Mouse (Mus musculus) intestine, postnatal 0 days (tissue): ENCODE results near the gene Nelfb. TPM values are rescaled to one million over a fixed set of nuclear protein-coding genes. Genes with fewer than 3 reads are reported as not detected.

Experiments used
- ATAC-seq: fragments of 200-750 bp; cut with Nextera tagmentation; 2 replicates; pipeline ENCODE4 v1.8.0; 2017; ENCODE audit warnings: mild to moderate bottlenecking, moderate TSS enrichment, moderate library complexity
- H3K27ac ChIP-seq: fragments of 300-500 bp; sonication (generic); 2 replicates; pipeline ENCODE4 v1.5.1; 2014; ENCODE audit warnings: mild to moderate bottlenecking, low read depth, low read length, moderate library complexity
- H3K27me3 ChIP-seq: fragments of 300-500 bp; sonication (generic); replicated peaks from 2 replicates; pipeline ENCODE4 v1.6.1; 2014; ENCODE audit warnings: low read length, mixed read lengths; ENCODE audit not compliant: control insufficient read depth, insufficient read depth
- H3K36me3 ChIP-seq: fragments of 300-500 bp; sonication (generic); 2 replicates; pipeline ENCODE4 v1.6.1; 2014; ENCODE audit warnings: mild to moderate bottlenecking, moderate library complexity; ENCODE audit not compliant: control insufficient read depth, insufficient read depth
- H3K4me1 ChIP-seq: fragments of 300-500 bp; sonication (generic); replicated peaks from 2 replicates; pipeline ENCODE4 v1.6.1; 2014; ENCODE audit warnings: antibody characterized with exemption, low read length, mixed read lengths; ENCODE audit not compliant: control insufficient read depth, insufficient read depth
- H3K4me2 ChIP-seq: fragments of 300-500 bp; sonication (generic); replicated peaks from 2 replicates; pipeline ENCODE4 v1.6.1; 2014; ENCODE audit warnings: low read depth, mild to moderate bottlenecking, moderate library complexity
- H3K4me3 ChIP-seq: fragments of 300-500 bp; sonication (generic); 2 replicates; pipeline ENCODE4 v1.5.1; 2014; ENCODE audit warnings: low read depth, low read length
- H3K9ac ChIP-seq: fragments of 300-500 bp; sonication (generic); 2 replicates; pipeline ENCODE4 v1.6.1; 2014; ENCODE audit warnings: mild to moderate bottlenecking, low read depth, low read length
- H3K9me3 ChIP-seq: fragments of 300-500 bp; sonication (generic); 2 replicates; pipeline ENCODE4 v1.6.1; 2016; ENCODE audit warnings: mixed run types; ENCODE audit not compliant: control insufficient read depth
- CTCF ChIP-seq: sonication (generic); IDR thresholded peaks from 2 replicates; pipeline ENCODE4 v1.5.1; 2016; ENCODE audit warnings: low read depth, mild to moderate bottlenecking, control low read depth, antibody characterized with exemption, moderate library complexity
- WGBS: fragments of 180-500 bp; shearing (Covaris S2); extraction: QIAGEN DNeasy Blood & Tissue Kit; methylation state at CpG from one replicate; pipeline ENCODE4 v1.1.7; 2014; 5-methylcytosine and 5-hydroxymethylcytosine counted together
- polyA plus RNA-seq: library from polyadenylated mRNA; unstranded; fragments of >200 nt; fragmentation: Nextera tagmentation; extraction: Ambion mirVana; gene quantifications from 2 replicates; pipeline ENCODE4 v1.2.1, GENCODE M21; 2015

Gene Nelfb
- polyA plus RNA-seq, 1 experiment from 2014 or later, result 41.4 TPM

DNA sequence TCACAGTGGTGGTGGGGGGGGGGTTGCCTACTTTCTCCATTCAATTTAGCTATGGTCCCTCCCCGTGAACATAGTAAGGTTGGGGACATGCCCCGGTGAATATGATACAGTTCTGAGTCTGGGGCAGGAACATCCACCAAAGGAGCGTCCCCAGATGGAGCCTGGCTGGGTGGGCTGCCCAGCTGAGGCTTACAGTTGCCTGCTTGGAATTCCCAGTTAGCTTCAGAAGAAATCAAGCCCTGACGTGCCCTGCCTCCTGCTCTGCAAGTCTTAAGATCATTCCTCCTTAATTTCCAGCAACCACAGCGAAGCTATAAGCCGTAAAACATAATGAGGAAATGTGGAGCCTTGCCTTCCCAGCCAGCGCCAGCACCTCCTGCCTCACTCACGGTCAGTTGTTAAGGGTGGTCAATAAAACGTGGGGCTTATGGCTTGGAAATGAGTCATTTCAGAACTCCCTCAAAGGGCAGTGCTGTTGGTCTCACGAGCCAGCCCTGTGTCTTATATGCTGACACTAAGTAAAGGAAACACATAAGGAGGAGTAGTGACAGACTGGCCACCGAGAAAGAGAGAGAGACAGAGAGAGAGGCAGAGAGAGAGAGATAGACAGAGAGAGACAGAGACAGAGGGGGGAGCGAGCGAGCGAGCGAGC, 31.6 kb downstream of the Nelfb start:
- Histone ChIP-seq H3K9ac (0 out of 2 replicates have a peak overlapping the region, but pooled peaks have one; percentile 51), H3K27ac (peak overlapping the region; percentile 95)
- peak; percentile 21; the same call in 1 of the 2 replicates for ATAC-seq

DNA sequence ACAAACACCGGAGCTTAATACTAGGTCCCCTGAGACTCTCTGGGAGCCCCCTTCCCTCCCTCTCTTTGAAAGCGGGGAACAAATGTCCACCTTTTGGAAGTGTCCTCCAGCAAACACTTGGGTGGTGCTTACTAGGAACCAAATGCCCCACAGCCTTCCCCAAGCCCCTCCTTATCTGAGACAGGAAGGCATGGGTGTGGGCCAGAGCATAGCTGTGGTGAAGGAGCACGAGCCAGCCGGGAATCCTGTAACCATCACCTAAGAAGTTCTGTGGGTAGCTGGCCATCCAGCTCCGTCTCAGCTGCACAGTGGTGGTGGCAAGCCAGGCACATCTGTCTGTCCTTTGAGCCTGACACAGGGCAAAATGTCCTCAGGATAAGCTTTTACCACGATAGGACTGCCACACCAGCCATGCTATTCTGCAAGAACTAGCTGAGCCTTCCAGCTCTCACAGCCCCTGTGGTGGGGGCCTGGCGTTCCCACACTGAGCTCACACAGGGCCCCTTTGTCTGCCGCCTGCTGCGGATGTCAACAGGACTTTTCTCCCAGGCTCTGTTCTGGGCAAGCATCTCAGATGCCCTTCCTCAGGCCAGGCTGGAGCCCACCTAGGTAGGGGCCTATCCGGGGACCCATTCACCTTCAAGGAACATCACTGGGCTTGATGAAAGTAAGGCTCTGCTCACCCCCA, 32.9 kb downstream of the Nelfb start:
- Histone ChIP-seq H3K9me3 (no peaks in the 10 kb centered on the region), H3K4me3 (no peak overlapping the region), H3K4me2 (no peak overlapping the region), H3K9ac (no peak overlapping the region), H3K4me1 (peaks cover 32% of the 10 kb centered on the region), H3K36me3 (no peaks in the 10 kb centered on the region), H3K27me3 (no peaks in the 10 kb centered on the region), H3K27ac (no peak overlapping the region)
- ATAC-seq, result no peak
- TF ChIP-seq CTCF, result no peak
- 56% methylated on average over 10 of the region's 10 CpGs for WGBS

More for the DNA sequence above, 31.6 kb downstream of the Nelfb start:
- TF ChIP-seq CTCF, result no peak
- H3K27me3 ChIP-seq, result no peaks in the 10 kb centered on the region
- peak overlapping the region; percentile 92 for H3K4me2 ChIP-seq
- 30% methylated on average over 15 of the region's 15 CpGs for WGBS
- H3K9me3 ChIP-seq, result no peaks in the 10 kb centered on the region
- H3K4me3 ChIP-seq, result peak overlapping the region; percentile 64
- peaks cover 25% of the 10 kb centered on the region for H3K4me1 ChIP-seq
- no peaks in the 10 kb centered on the region for H3K36me3 ChIP-seq

GRCm38 (mm10) chr2:25177685-25178084, 33.6 kb downstream of the Nelfb start:
- Histone ChIP-seq H3K27me3 (no peaks in the 10 kb centered on the region), H3K9ac (no peak overlapping the region), H3K4me3 (no peak overlapping the region), H3K4me2 (peak overlapping the region; percentile 18; the same call in 1 of the 2 replicates), H3K36me3 (no peaks in the 10 kb centered on the region), H3K9me3 (no peaks in the 10 kb centered on the region), H3K4me1 (peaks cover 38% of the 10 kb centered on the region), H3K27ac (peak overlapping the region; percentile 15; the same call in 1 of the 2 replicates)
- 13% methylated on average over 5 of the region's 6 CpGs for WGBS
- ATAC-seq, result no peak
- TF ChIP-seq CTCF, result no peak

- H3K4me1 ChIP-seq, result peaks cover 38% of the 10 kb centered on the region
- H3K36me3 ChIP-seq, result no peaks in the 10 kb centered on the region
- no peaks in the 10 kb centered on the region for H3K27me3 ChIP-seq
- no peak for ATAC-seq
- no peak overlapping the region for H3K4me3 ChIP-seq
- no peak overlapping the region for H3K4me2 ChIP-seq
- H3K27ac ChIP-seq, result peak overlapping the region; percentile 15; the same call in 1 of the 2 replicates
- no peaks in the 10 kb centered on the region for H3K9me3 ChIP-seq
- H3K9ac ChIP-seq, result no peak overlapping the region
- 45% methylated on average over 4 of the region's 4 CpGs for WGBS
- no peak for TF ChIP-seq CTCF
Observed at GRCm38 (mm10) chr2:25177076-25177475, 34.2 kb downstream of the Nelfb start.

DNA sequence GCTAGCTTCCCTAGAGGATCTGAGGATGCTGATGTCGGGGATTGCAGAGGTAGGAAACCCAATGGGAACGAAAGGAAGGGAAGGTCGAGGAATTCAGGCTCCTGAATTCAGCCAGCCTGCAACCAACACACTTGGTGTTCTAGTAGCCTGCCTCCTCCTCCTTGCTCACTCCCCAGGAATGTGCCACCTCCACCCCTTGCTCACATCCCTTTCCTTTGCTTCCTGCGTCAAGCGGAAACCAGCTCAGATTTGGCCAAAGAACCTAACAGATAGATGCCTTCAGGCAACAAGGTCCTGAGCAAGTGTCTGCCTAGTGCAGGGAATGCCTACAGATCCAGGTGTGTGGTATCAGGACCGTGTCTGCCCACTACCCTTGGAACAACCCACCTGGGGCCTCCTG, 34.7 kb downstream of the Nelfb start:
- Histone ChIP-seq H3K9me3 (no peaks in the 10 kb centered on the region), H3K4me3 (no peak overlapping the region), H3K4me2 (no peak overlapping the region), H3K4me1 (peaks cover 38% of the 10 kb centered on the region), H3K9ac (no peak overlapping the region), H3K27ac (0 out of 2 replicates have a peak overlapping the region, but pooled peaks have one; percentile 8), H3K27me3 (no peaks in the 10 kb centered on the region), H3K36me3 (no peaks in the 10 kb centered on the region)
- ATAC-seq, result no peak
- WGBS, result 58% methylated on average over 6 of the region's 6 CpGs
- no peak for TF ChIP-seq CTCF

- WGBS, result 73% methylated on average over 4 of the region's 4 CpGs
- Histone ChIP-seq H3K4me1 (peaks cover 42% of the 10 kb centered on the region), H3K27ac (peak overlapping the region; percentile 36; the same call in 1 of the 2 replicates), H3K4me2 (peak overlapping the region; percentile 25), H3K9me3 (no peaks in the 10 kb centered on the region), H3K27me3 (no peaks in the 10 kb centered on the region), H3K9ac (no peak overlapping the region), H3K4me3 (no peak overlapping the region), H3K36me3 (no peaks in the 10 kb centered on the region)
- no peak for TF ChIP-seq CTCF
- ATAC-seq, result no peak
Observed at GRCm38 (mm10) chr2:25175690-25176078, 35.6 kb downstream of the Nelfb start.
